Mouse (Mus musculus): ENCODE data around the gene Dusp23. TPM values are rescaled to one million over a fixed set of nuclear protein-coding genes. Genes with fewer than 3 reads are reported as not detected.

Gene Dusp23
- polyA plus RNA-seq, 1 experiment from 2014 or later = 7.7 TPM

DNA sequence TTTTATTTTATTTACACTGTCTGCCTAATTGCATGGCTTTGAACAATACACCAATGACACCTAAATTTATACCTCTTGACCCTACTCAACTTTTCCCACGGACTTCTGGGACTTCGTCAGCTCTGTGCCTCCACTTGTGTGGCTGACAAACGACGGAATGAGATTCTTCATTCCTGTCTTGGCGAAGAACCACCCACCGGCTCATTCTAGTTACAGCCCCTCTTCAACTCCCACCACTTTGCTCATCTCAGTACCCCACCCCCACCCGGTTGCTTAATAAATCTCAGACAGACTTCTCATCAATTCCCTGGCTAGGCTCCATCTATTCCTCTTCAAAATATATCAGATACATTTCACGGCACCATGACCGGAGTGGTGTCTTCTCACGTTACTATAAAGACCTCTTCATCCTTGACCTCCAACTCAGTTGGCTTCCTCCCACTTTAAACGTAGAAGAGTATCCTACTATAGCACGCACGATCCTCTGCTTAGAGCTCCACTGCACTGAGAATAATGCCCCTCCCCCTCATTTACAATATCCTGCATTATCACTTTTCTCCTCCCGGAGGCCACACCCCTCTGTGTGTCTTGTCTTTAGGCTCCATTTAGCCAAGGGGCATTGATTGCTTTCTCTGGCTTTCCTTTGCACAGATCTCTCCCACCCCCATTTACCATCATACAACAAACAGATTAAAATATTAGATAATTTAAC lies 15.2 kb downstream of the Dusp23 start:
- WGBS = 38% methylated on average over 14 of the region's 14 CpGs
- peak overlapping the region; percentile 17; the same call in 1 of the 2 replicates for H3K4me3 ChIP-seq (ENCODE audit: low read depth, low read length)
- H3K9ac ChIP-seq (ENCODE audit: low read length) = no peak overlapping the region
- H3K27ac ChIP-seq (ENCODE audit: low read depth, low read length) = no peak overlapping the region
- no peaks in the 10 kb centered on the region; the same call in 1 of the 2 replicates for H3K4me1 ChIP-seq (replicated peaks; ENCODE audit: control insufficient read depth, insufficient read depth, low read length)
- no peaks in the 10 kb centered on the region for H3K36me3 ChIP-seq (ENCODE audit: control insufficient read depth, insufficient read depth, low read length)
- H3K4me2 ChIP-seq (ENCODE audit: low read depth, low read length, severe bottlenecking) = peak overlapping the region; percentile 59
- no peaks in the 10 kb centered on the region for H3K27me3 ChIP-seq (ENCODE audit: control insufficient read depth, insufficient read depth, low read length)
- no peaks in the 10 kb centered on the region for H3K9me3 ChIP-seq (ENCODE audit: control insufficient read depth, low read length)
- DNase-seq (ENCODE audit: low spot score) (peak; percentile 52), ATAC-seq (replicated peaks; ENCODE audit: low FRiP score) (peak; percentile 37)

DNA sequence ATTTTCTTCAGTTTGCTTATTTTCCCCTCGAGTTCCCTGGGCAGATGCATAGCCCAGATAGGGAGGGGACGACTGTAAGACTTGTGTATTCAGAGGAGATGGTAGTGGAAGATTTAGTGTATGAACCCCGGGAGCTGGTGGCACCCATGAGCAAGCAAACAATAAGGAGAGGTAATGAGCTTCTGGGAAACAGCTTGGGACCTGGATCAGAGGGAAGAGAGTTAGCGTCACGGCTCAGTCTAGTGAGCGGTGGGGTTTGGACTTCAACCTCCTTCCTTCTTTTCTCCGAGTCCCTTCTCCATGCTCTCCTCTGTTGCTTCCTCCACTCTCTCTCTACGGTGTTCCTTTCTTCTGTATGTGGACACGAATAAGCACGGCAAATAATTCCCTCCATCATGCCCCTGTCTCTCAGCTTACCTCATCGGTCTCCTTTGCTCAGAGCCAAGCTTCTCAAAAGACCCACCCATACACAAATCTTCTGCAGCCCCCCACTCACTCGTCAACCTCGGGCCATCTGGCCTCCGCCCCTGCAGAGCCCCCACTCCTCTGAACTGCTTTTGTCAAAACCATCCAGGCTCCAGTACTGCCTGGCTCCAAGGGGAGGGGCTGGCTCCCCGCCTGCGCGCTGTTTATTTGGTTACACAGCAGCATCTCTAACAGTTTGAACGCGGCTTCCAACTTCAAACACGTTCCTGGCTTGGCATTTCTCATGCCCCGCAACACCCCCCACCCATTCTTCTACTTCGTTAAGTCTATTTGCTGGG lies 16.0 kb downstream of the Dusp23 start:
- no peak overlapping the region for H3K27ac ChIP-seq (ENCODE audit: low read depth, low read length)
- WGBS = 16% methylated on average over 22 of the region's 22 CpGs
- no peaks in the 10 kb centered on the region for H3K36me3 ChIP-seq (ENCODE audit: control insufficient read depth, insufficient read depth, low read length)
- peak overlapping the region; percentile 43 for H3K9ac ChIP-seq (ENCODE audit: low read length)
- H3K27me3 ChIP-seq (ENCODE audit: control insufficient read depth, insufficient read depth, low read length) = no peaks in the 10 kb centered on the region
- H3K9me3 ChIP-seq (ENCODE audit: control insufficient read depth, low read length) = no peaks in the 10 kb centered on the region
- peak; percentile 62 for DNase-seq (ENCODE audit: low spot score)
- no peaks in the 10 kb centered on the region; the same call in 1 of the 2 replicates for H3K4me1 ChIP-seq (replicated peaks; ENCODE audit: control insufficient read depth, insufficient read depth, low read length)
- peak overlapping the region; percentile 59 for H3K4me2 ChIP-seq (ENCODE audit: low read depth, low read length, severe bottlenecking)
- H3K4me3 ChIP-seq (ENCODE audit: low read depth, low read length) = peak overlapping the region; percentile 17
- peak; percentile 83 for ATAC-seq (replicated peaks; ENCODE audit: low FRiP score)

DNA sequence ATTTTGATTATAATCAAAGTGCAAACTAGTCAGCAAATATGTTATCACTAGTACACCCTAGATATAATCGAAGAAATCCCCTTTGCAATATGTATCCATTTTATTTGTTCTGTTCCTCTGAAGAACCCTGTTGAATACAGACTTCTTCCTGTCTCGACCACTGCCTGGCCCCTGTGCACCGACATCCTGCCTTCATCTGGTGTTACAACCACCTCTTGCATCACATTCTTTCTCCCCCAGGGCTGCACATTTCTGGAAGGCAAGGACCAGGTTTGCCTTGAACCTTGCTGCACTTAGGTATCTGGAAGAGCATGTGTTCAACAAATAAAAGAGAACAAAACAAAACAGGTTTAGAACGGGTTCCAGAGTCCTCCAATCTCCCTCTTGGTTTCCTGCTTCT lies 17.4 kb downstream of the Dusp23 start:
- Histone ChIP-seq H3K4me1 (replicated peaks; ENCODE audit: control insufficient read depth, insufficient read depth, low read length) (no peaks in the 10 kb centered on the region; the same call in 1 of the 2 replicates), H3K36me3 (ENCODE audit: control insufficient read depth, insufficient read depth, low read length) (no peaks in the 10 kb centered on the region), H3K4me2 (ENCODE audit: low read depth, low read length, severe bottlenecking) (no peak overlapping the region), H3K27ac (ENCODE audit: low read depth, low read length) (no peak overlapping the region), H3K9me3 (ENCODE audit: control insufficient read depth, low read length) (no peaks in the 10 kb centered on the region), H3K4me3 (ENCODE audit: low read depth, low read length) (no peak overlapping the region), H3K27me3 (ENCODE audit: control insufficient read depth, insufficient read depth, low read length) (no peaks in the 10 kb centered on the region), H3K9ac (ENCODE audit: low read length) (no peak overlapping the region)
- WGBS = 82% methylated on average over 4 of the region's 4 CpGs
- DNase-seq (ENCODE audit: low spot score) = peak; percentile 30
- ATAC-seq (replicated peaks; ENCODE audit: low FRiP score) = no peak

DNA sequence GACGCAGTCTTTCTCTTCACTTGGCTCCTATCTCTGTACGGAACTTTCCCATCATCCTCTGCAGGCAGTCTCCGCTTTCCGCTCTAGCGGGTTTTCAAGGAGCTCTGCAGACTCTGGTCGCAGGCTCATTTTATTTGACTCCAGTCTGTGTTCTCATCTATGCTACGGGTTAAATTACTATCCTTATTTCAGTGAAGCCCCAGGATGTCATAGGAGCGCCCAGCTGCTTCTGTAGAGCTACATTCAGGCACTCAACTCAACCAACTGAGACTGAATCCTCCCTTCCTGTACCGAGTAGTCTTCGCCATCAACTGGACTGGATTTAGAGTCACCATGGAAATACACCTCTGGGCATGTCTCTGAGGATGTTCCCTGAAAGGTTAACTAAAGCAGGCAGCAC lies 18.1 kb downstream of the Dusp23 start:
- Histone ChIP-seq H3K27ac (ENCODE audit: low read depth, low read length) (no peak overlapping the region), H3K36me3 (ENCODE audit: control insufficient read depth, insufficient read depth, low read length) (no peaks in the 10 kb centered on the region), H3K9ac (ENCODE audit: low read length) (no peak overlapping the region), H3K4me2 (ENCODE audit: low read depth, low read length, severe bottlenecking) (no peak overlapping the region), H3K4me3 (ENCODE audit: low read depth, low read length) (no peak overlapping the region), H3K27me3 (ENCODE audit: control insufficient read depth, insufficient read depth, low read length) (no peaks in the 10 kb centered on the region), H3K9me3 (ENCODE audit: control insufficient read depth, low read length) (no peaks in the 10 kb centered on the region), H3K4me1 (replicated peaks; ENCODE audit: control insufficient read depth, insufficient read depth, low read length) (no peaks in the 10 kb centered on the region; the same call in 1 of the 2 replicates)
- ATAC-seq (replicated peaks; ENCODE audit: low FRiP score) (no peak), DNase-seq (ENCODE audit: low spot score) (peak; percentile 39)
- WGBS = 86% methylated on average over 10 of the region's 10 CpGs

DNA sequence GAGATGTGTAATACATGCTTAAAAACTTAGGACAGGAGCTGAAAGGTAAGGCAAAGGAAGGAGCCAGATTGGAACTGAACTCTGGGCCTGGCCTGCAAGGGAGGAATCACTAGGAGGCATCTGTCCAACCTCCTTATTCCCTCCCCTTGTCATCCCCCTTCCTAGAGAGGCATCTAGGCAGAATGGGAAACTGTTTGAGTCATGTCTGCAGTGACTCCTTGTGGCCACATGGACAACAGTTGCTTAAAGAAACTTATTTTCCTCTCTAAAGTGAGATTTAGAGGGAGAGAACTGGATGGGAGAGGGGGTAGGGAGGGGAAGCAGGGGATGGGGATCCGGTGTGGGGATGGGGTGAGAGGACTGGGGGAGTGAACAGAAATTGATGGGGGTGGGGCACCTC lies 20.0 kb downstream of the Dusp23 start:
- Histone ChIP-seq H3K27me3 (ENCODE audit: control insufficient read depth, insufficient read depth, low read length) (no peaks in the 10 kb centered on the region), H3K36me3 (ENCODE audit: control insufficient read depth, insufficient read depth, low read length) (no peaks in the 10 kb centered on the region), H3K4me2 (ENCODE audit: low read depth, low read length, severe bottlenecking) (no peak overlapping the region), H3K4me1 (replicated peaks; ENCODE audit: control insufficient read depth, insufficient read depth, low read length) (no peaks in the 10 kb centered on the region; the same call in 1 of the 2 replicates), H3K27ac (ENCODE audit: low read depth, low read length) (no peak overlapping the region), H3K9ac (ENCODE audit: low read length) (no peak overlapping the region), H3K9me3 (ENCODE audit: control insufficient read depth, low read length) (no peaks in the 10 kb centered on the region), H3K4me3 (ENCODE audit: low read depth, low read length) (no peak overlapping the region)
- DNase-seq (ENCODE audit: low spot score) = peak; percentile 38
- ATAC-seq (replicated peaks; ENCODE audit: low FRiP score) = no peak
- WGBS = 39% methylated on average over 1 of the region's 1 CpGs

DNA sequence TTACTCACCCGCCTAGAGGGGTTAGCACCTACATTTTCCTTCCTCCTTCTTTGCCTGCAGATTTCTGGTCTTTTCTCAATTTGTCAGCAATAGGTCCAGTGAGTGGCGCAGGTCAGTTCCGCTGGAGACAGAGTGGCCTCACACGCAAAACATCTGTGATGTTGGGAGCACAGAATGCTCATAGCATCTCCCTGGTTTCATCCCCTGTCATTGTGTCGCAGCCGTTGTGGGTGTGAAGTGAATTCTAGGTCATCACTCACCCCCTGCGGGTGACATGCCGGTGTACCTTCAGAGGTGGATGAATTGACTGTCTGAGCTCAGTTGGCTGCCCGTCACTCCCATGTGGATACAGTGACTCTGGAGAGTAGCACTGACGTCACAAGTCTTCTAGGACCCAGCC lies 21.5 kb downstream of the Dusp23 start:
- DNase-seq (ENCODE audit: low spot score) (peak; percentile 41), ATAC-seq (replicated peaks; ENCODE audit: low FRiP score) (no peak)
- Histone ChIP-seq H3K4me1 (replicated peaks; ENCODE audit: control insufficient read depth, insufficient read depth, low read length) (no peaks in the 10 kb centered on the region), H3K27ac (ENCODE audit: low read depth, low read length) (no peak overlapping the region), H3K36me3 (ENCODE audit: control insufficient read depth, insufficient read depth, low read length) (no peaks in the 10 kb centered on the region), H3K4me2 (ENCODE audit: low read depth, low read length, severe bottlenecking) (no peak overlapping the region), H3K9me3 (ENCODE audit: control insufficient read depth, low read length) (no peaks in the 10 kb centered on the region), H3K4me3 (ENCODE audit: low read depth, low read length) (no peak overlapping the region), H3K9ac (ENCODE audit: low read length) (no peak overlapping the region), H3K27me3 (ENCODE audit: control insufficient read depth, insufficient read depth, low read length) (no peaks in the 10 kb centered on the region)
- 90% methylated on average over 10 of the region's 10 CpGs for WGBS

DNA sequence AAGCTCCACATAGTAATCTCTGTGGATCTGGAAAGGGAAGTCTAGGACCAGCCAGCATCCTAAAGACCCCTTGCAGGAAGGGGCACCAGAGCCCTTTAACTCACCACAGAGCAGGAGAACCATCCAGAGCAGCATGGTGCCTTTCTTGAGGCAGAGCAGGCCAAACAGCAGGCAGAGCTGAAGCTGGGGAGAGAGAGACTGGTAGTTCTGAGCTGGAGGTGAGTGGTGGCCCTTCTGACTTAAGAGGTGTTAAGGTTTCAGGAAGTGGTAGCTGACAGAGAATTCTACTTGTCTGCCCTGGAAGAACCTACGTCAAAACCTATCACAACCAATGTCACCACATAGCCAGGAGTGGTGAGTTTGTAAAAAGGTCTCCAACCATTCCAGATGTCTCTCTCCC lies 30.4 kb downstream of the Dusp23 start, which contains the start of gene Fcrl6:
Gene Fcrl6, minus strand, starts transcription at position 226 of the 400 bp plus-strand sequence.
- DNase-seq (ENCODE audit: low spot score) = peak; percentile 40
- H3K4me2 ChIP-seq (ENCODE audit: low read depth, low read length, severe bottlenecking) = no peak within 1 kb of the TSS
- H3K36me3 ChIP-seq (ENCODE audit: control insufficient read depth, insufficient read depth, low read length) = no peaks in the 10 kb centered on the region
- no peaks in the 10 kb centered on the region for H3K4me1 ChIP-seq (replicated peaks; ENCODE audit: control insufficient read depth, insufficient read depth, low read length)
- no peak for ATAC-seq (replicated peaks; ENCODE audit: low FRiP score)
- H3K9ac ChIP-seq (ENCODE audit: low read length) = no peak within 1 kb of the TSS
- H3K4me3 ChIP-seq (ENCODE audit: low read depth, low read length) = no peak within 1 kb of the TSS
- H3K27ac ChIP-seq (ENCODE audit: low read depth, low read length) = no peak within 1 kb of the TSS
- H3K27me3 ChIP-seq (ENCODE audit: control insufficient read depth, insufficient read depth, low read length) = no peaks in the 10 kb centered on the region
- 81% methylated on average over 1 of the region's 1 CpGs for whole genome bisulfite sequencing
- H3K9me3 ChIP-seq (ENCODE audit: control insufficient read depth, low read length) = no peaks in the 10 kb centered on the region

DNA sequence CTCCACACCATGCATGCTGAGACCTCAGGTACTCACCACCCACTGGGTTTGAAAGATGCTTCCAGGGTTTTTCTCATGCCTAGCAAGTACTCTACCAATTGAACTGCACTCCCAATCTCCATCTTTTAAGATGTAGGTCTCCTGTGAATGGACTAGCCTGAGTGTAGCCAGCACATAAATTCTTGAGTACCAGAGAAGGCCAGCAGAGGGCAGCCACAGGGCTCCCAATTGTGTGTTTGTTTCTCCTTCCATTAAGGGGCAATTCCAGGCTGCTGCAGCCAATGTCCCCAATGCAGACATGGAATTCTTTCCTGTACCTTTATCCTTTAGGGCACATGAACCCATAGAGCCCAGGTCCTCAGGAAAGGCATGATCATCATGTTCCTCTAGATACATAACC lies 38.3 kb downstream of the Dusp23 start:
- Histone ChIP-seq H3K4me1 (replicated peaks; ENCODE audit: control insufficient read depth, insufficient read depth, low read length) (no peaks in the 10 kb centered on the region), H3K4me3 (ENCODE audit: low read depth, low read length) (no peak overlapping the region), H3K4me2 (ENCODE audit: low read depth, low read length, severe bottlenecking) (no peak overlapping the region), H3K27me3 (ENCODE audit: control insufficient read depth, insufficient read depth, low read length) (no peaks in the 10 kb centered on the region), H3K36me3 (ENCODE audit: control insufficient read depth, insufficient read depth, low read length) (no peaks in the 10 kb centered on the region), H3K9me3 (ENCODE audit: control insufficient read depth, low read length) (no peaks in the 10 kb centered on the region), H3K9ac (ENCODE audit: low read length) (no peak overlapping the region), H3K27ac (ENCODE audit: low read depth, low read length) (no peak overlapping the region)
- DNase-seq (ENCODE audit: low spot score) (peak; percentile 66), ATAC-seq (replicated peaks; ENCODE audit: low FRiP score) (peak; percentile 53; the same call in 1 of the 2 replicates)

Data from forebrain, embryonic 11.5 days (tissue).